Mouse (Mus musculus) NIH3T3 (cell line): ENCODE results near the gene Josd2.

ENCODE experiments used
- DNase-seq: peaks from one replicate; pipeline ENCODE4 v3.0.0-alpha.2; 2012; ENCODE audit warnings: low read depth

The Josd2 gene

GRCm38 (mm10) chr7:44467811-44468411, at the start of gene Josd2:
Gene Josd2, plus strand, starts transcription at chr7:44467980.
- DNase-seq = peak; percentile 98

GRCm38 (mm10) chr7:44427666-44428065, 40.1 kb upstream of the Josd2 start:
- DNase-seq = no peak

- no peak for DNase-seq
Observed at GRCm38 (mm10) chr7:44428171-44428950, 39.4 kb upstream of the Josd2 start.

GRCm38 (mm10) chr7:44428968-44429521, 38.7 kb upstream of the Josd2 start, which contains the start of gene Lrrc4b:
Gene Lrrc4b, plus strand, starts transcription at chr7:44429018.
- DNase-seq = no peak

GRCm38 (mm10) chr7:44429534-44430488, 38.0 kb upstream of the Josd2 start:
- DNase-seq = no peak

- no peak for DNase-seq
Observed at GRCm38 (mm10) chr7:44432550-44432949, 35.2 kb upstream of the Josd2 start.

- DNase-seq = peak; percentile 38
Observed at GRCm38 (mm10) chr7:44433371-44433770, 34.4 kb upstream of the Josd2 start.

GRCm38 (mm10) chr7:44434089-44434488, 33.7 kb upstream of the Josd2 start:
- DNase-seq = no peak

- DNase-seq = no peak
Observed at GRCm38 (mm10) chr7:44435796-44436195, 32.0 kb upstream of the Josd2 start.

- DNase-seq = peak; percentile 20
Observed at GRCm38 (mm10) chr7:44436267-44436666, 31.5 kb upstream of the Josd2 start.

- DNase-seq = no peak
Observed at GRCm38 (mm10) chr7:44437188-44437587, 30.6 kb upstream of the Josd2 start.

GRCm38 (mm10) chr7:44437933-44438332, 29.8 kb upstream of the Josd2 start:
- no peak for DNase-seq

GRCm38 (mm10) chr7:44439696-44440095, 28.1 kb upstream of the Josd2 start:
- DNase-seq = no peak

- DNase-seq = no peak
Observed at GRCm38 (mm10) chr7:44440479-44440878, 27.3 kb upstream of the Josd2 start.

- no peak for DNase-seq
Observed at GRCm38 (mm10) chr7:44441180-44441579, 26.6 kb upstream of the Josd2 start.

- DNase-seq = no peak
Observed at GRCm38 (mm10) chr7:44441648-44442109, 26.1 kb upstream of the Josd2 start.

GRCm38 (mm10) chr7:44442407-44442821, 25.4 kb upstream of the Josd2 start:
- DNase-seq = no peak

GRCm38 (mm10) chr7:44443268-44444173, 24.3 kb upstream of the Josd2 start:
- no peak for DNase-seq

- DNase-seq = no peak
Observed at GRCm38 (mm10) chr7:44444886-44445527, 22.8 kb upstream of the Josd2 start.

GRCm38 (mm10) chr7:44445528-44445923, 22.3 kb upstream of the Josd2 start:
- no peak for DNase-seq
